Mouse (Mus musculus): Measurements from ENCODE around the gene Flg2.

Flg2 gene

DNA sequence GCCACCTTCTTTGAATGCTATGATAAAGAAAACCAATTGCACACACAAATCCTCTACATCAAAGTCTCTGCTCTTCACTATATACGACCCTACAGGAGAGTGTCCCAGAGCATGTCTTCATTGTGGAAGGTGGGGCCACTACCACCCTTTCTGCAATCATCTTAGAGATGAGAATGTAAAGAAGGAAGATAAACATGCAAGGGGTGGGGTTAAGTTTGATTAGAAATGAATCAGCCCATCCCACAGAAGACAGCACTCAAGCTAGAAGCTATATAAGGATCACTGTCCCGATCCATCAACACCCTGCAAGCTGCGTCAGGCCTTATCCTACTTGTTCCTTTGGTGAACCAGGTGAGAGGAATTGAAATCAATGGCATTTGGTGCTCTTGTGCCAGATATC is at the start of gene Flg2:
Gene Flg2, plus strand, starts transcription at position 301 of the 400 bp plus-strand sequence.
- DNase-seq (ENCODE audit: low spot score), result no peak

DNA sequence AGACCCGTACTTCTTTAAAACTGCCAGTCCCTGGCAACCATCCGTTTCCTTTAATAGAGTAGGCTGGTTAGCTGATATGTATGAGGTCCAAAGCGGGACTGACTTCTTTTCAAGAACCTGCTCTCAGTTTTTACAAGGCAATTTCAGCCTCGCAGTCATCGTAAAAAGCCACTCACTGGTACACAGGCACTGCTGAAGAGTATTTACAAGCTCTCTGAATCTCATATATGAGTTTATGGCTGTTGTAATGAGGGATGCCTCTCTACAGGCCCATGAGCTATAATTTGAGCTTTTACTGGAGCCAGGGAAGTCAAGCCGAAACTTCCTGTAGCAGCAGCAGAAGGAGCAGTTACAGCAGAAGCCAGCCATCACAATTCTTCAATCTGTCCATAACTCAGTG is 34.6 kb upstream of the Flg2 start:
- no peak for DNase-seq (ENCODE audit: low spot score)

DNA sequence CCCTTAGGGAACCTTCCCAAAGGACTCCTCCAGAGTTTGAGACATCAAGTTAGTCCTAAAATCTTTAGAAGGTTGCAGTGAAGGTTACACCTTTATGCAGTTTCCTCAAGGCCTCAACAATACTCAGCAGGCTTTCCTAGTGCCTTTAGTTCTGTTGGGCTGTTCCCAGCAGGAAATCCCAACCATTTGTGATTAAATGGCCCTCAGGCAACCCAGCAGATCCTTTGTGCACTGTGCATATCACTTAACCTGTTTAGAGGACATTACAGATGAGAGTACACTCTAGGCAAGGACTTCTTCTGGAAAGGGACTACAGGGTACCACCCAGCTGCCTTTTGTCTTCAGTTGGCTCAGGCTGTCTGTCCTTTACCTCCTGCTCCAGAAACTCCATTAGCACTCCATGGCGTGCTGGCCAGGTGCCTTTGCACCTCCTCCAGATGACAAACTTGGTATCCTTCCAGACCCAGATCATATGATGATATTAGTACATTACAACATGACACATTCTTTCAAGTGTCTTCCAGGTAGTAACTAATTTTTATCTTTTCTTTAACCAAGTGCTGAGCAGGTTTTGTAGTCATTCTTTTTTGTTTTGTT is 34.0 kb upstream of the Flg2 start:
- no peak for DNase-seq (ENCODE audit: low spot score)

DNA sequence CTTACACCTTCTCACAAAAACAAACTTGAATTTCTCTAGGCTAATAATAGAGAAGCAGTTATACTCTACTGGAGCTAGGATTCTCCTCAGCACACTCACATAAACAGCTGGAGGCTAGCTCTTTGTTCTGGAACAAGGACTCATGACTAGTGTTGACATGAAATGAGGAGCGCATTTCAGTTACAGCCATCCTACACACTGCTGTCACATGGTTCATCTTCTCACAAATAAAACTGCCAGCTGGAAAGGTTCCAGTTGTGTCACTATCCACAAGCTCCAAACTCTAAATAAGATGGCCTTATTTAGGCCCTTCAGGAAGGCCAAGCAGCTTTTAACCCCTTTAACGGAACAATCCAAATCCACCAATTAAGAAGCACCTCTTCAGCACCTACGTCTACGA is 16.2 kb upstream of the Flg2 start:
- DNase-seq (ENCODE audit: low spot score), result no peak

DNA sequence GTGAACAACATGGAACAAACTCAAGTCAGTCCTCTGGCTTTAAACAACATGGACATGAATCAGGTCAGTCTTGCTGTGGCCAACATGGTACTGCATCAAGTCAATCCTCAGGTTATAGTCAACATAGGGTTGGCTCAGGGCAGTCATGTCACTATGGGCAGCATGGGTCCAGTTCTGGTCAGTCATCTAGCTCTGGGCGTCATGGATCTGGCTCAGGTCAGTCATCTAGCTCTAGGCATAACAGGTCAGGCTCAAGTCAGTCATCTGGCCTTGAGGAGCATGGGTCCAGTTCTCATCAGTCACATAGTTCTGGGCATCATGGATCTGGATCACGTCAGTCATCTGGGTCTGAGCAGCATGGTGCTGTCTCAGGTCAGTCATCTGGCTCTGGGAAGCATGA is 4.9 kb downstream of the Flg2 start:
- DNase-seq (ENCODE audit: low spot score), result no peak

DNA sequence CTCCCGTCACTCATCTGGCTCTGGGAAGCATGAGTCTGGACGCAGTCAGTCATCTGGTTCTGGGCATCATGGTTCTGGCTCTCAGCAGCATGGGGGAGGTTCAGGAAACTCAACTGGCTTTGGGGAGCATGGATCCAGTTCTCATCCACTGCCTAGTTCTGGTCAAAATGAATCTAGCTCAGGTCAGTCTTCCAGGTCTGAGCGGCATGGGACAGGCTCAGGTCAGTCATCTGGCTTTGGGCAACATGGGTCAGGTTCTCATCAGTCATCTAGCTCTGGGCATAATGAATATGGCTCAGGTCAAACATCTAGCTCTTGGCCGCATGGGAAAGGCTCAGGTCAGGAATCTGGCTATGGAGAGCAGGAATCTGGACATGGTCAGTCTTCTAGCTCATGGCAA is 5.4 kb downstream of the Flg2 start:
- no peak for DNase-seq (ENCODE audit: low spot score)
